24 mouse cellular contexts compared by ENCODE assay signal in genomic region chr2:128611178-128611577, GRCm38 (mm10). TPM values are rescaled to one million over a fixed set of nuclear protein-coding genes. Genes with fewer than 3 reads are reported as not detected.
DNase-seq lines count a peak whose midpoint lies in the region; ATAC-seq and TF ChIP-seq lines count a peak whose summit lies in the region.
"Had no signal": no experiment of that assay in that cellular context is flagged by ENCODE, and none has a peak within 500 bp of the region (broad histone marks: within the 10 kb centered on the region; RNA-seq: fewer than 3 reads in every experiment).

No protein-coding gene starts in this region.

- H3K9ac ChIP-seq in liver, embryonic 11.5 days (ENCODE audit: low read depth, low read length) = no peak overlapping the region
- H3K9ac ChIP-seq in midbrain, embryonic 11.5 days (ENCODE audit: low read length) = no peak overlapping the region
- no peak overlapping the region for H3K9ac ChIP-seq in midbrain, postnatal 0 days (replicated peaks; ENCODE audit: low read length, poor library complexity, severe bottlenecking)
- no peak overlapping the region for H3K9ac ChIP-seq in liver, embryonic 16.5 days (ENCODE audit: low read depth, low read length)
- H3K9ac ChIP-seq: forebrain, embryonic 13.5 days; forebrain, postnatal 0 days; heart, embryonic 13.5 days had no signal

- ATAC-seq in liver, embryonic 11.5 days (replicated peaks; ENCODE audit: low FRiP score) = no peak
- ATAC-seq in midbrain, embryonic 11.5 days (ENCODE audit: low FRiP score) = no peak
- no peak for ATAC-seq in midbrain, postnatal 0 days (ENCODE audit: low FRiP score)
- ATAC-seq in liver, embryonic 16.5 days (ENCODE audit: low read depth) = no peak
- ATAC-seq: forebrain, embryonic 13.5 days; forebrain, postnatal 0 days had no signal

- WGBS in liver, embryonic 11.5 days = 90% methylated on average over 8 of the region's 8 CpGs
- 95% methylated on average over 8 of the region's 8 CpGs for WGBS in midbrain, embryonic 11.5 days
- WGBS in midbrain, postnatal 0 days = 96% methylated on average over 8 of the region's 8 CpGs
- WGBS in liver, embryonic 16.5 days (ENCODE audit: insufficient replicate concordance) = 84% methylated on average over 8 of the region's 8 CpGs

- peaks cover 33% of the 10 kb centered on the region for H3K36me3 ChIP-seq in liver, embryonic 11.5 days (ENCODE audit: control insufficient read depth, insufficient read depth, low read length)
- H3K36me3 ChIP-seq in midbrain, embryonic 11.5 days (ENCODE audit: control insufficient read depth, insufficient read depth, low read length) = peaks cover 16% of the 10 kb centered on the region
- peaks cover 40% of the 10 kb centered on the region for H3K36me3 ChIP-seq in midbrain, postnatal 0 days (ENCODE audit: insufficient read depth, low read length)
- peaks cover 19% of the 10 kb centered on the region for H3K36me3 ChIP-seq in liver, embryonic 16.5 days (ENCODE audit: control insufficient read depth, insufficient read depth)

- peak; percentile 24 for DNase-seq in liver, embryonic 11.5 days (ENCODE audit: low spot score)
- DNase-seq in liver = no peak
- peak; percentile 66 for DNase-seq in midbrain, embryonic 11.5 days (ENCODE audit: low spot score, missing footprints)
- no peak for DNase-seq in midbrain, postnatal 0 days (ENCODE audit: low spot score)
- no peak for DNase-seq in layer of hippocampus, adult 9-11 months
- DNase-seq in ovary, postnatal 14 days (ENCODE audit: low spot score) = no peak
- DNase-seq: adrenal gland, adult 2 months; adrenal gland, postnatal 25 days; cerebellum, adult 18-20 months; cerebellum, adult 9-11 months; forebrain, postnatal 0 days; gastrocnemius, postnatal 14 days; heart, postnatal 36 days had no signal

- H3K4me1 ChIP-seq in liver, embryonic 11.5 days (replicated peaks; ENCODE audit: control insufficient read depth, insufficient read depth, low read length) = no peaks in the 10 kb centered on the region
- H3K4me1 ChIP-seq in midbrain, embryonic 11.5 days (ENCODE audit: control insufficient read depth, insufficient read depth, low read length) = no peaks in the 10 kb centered on the region
- no peaks in the 10 kb centered on the region for H3K4me1 ChIP-seq in midbrain, postnatal 0 days (ENCODE audit: insufficient read depth, low read length)
- H3K4me1 ChIP-seq in liver, embryonic 16.5 days (ENCODE audit: control insufficient read depth, low read depth, low read length) = peaks cover 2% of the 10 kb centered on the region
- H3K4me1 ChIP-seq: embryonic facial prominence, embryonic 10.5 days; forebrain, embryonic 13.5 days; heart, embryonic 13.5 days had no signal

- no peaks in the 10 kb centered on the region; the same call in 1 of the 2 replicates for H3K9me3 ChIP-seq in liver, embryonic 11.5 days (ENCODE audit: control insufficient read depth, low read length)
- H3K9me3 ChIP-seq in midbrain, embryonic 11.5 days (ENCODE audit: control insufficient read depth, low read length) = no peaks in the 10 kb centered on the region
- H3K9me3 ChIP-seq in midbrain, postnatal 0 days (ENCODE audit: low read length) = no peaks in the 10 kb centered on the region
- H3K9me3 ChIP-seq in liver, embryonic 16.5 days (replicated peaks; ENCODE audit: control insufficient read depth, low read length) = no peaks in the 10 kb centered on the region
- H3K9me3 ChIP-seq: embryonic facial prominence, embryonic 10.5 days had no signal

- TF ChIP-seq CTCF in midbrain, postnatal 0 days (IDR thresholded peaks at IDR 0.05) = no peak

- H3K27ac ChIP-seq in liver, embryonic 11.5 days (ENCODE audit: low read depth, low read length) = no peak overlapping the region
- no peak overlapping the region for H3K27ac ChIP-seq in midbrain, embryonic 11.5 days (ENCODE audit: low read depth, low read length)
- no peak overlapping the region for H3K27ac ChIP-seq in midbrain, postnatal 0 days (ENCODE audit: low read depth, low read length)
- peak overlapping the region; percentile 77 for H3K27ac ChIP-seq in liver, embryonic 16.5 days (ENCODE audit: low read length)
- H3K27ac ChIP-seq: embryonic facial prominence, embryonic 10.5 days; forebrain, embryonic 13.5 days; heart, embryonic 13.5 days had no signal

- no peaks in the 10 kb centered on the region for H3K27me3 ChIP-seq in liver, embryonic 11.5 days (replicated peaks; ENCODE audit: control insufficient read depth, insufficient read depth, low read length)
- no peaks in the 10 kb centered on the region for H3K27me3 ChIP-seq in midbrain, embryonic 11.5 days (ENCODE audit: control insufficient read depth, insufficient read depth, low read length)
- no peaks in the 10 kb centered on the region for H3K27me3 ChIP-seq in midbrain, postnatal 0 days (ENCODE audit: insufficient read depth, low read length)
- no peaks in the 10 kb centered on the region for H3K27me3 ChIP-seq in liver, embryonic 16.5 days (ENCODE audit: control insufficient read depth, insufficient read depth, low read depth, low read length)
- H3K27me3 ChIP-seq: forebrain, embryonic 13.5 days; heart, embryonic 13.5 days had no signal

- no peak overlapping the region for H3K4me3 ChIP-seq in liver, embryonic 11.5 days (ENCODE audit: low read depth, low read length)
- H3K4me3 ChIP-seq in midbrain, embryonic 11.5 days (ENCODE audit: low read depth, low read length) = no peak overlapping the region
- H3K4me3 ChIP-seq in midbrain, postnatal 0 days (ENCODE audit: low read depth, low read length) = no peak overlapping the region
- H3K4me3 ChIP-seq in liver, embryonic 16.5 days (ENCODE audit: low read depth, low read length) = no peak overlapping the region
- H3K4me3 ChIP-seq: embryonic facial prominence, embryonic 10.5 days; forebrain, embryonic 13.5 days; heart, embryonic 13.5 days had no signal

- no peak overlapping the region for H3K4me2 ChIP-seq in liver, embryonic 11.5 days
- H3K4me2 ChIP-seq in midbrain, embryonic 11.5 days = no peak overlapping the region
- H3K4me2 ChIP-seq in midbrain, postnatal 0 days (ENCODE audit: low read depth, low read length, poor library complexity, severe bottlenecking) = no peak overlapping the region
- H3K4me2 ChIP-seq in liver, embryonic 16.5 days (ENCODE audit: low read depth, low read length) = no peak overlapping the region
- H3K4me2 ChIP-seq: forebrain, embryonic 13.5 days; heart, embryonic 13.5 days had no signal

RNA-seq across cellular contexts. Expression of gene Spdye4c, which starts 20.2 kb away (rescaled TPM):
- polyA plus RNA-seq in liver, embryonic 11.5 days (2014; fragmentation: Nextera tagmentation; extraction: Ambion mirVana) = not detected in 2 replicates
- polyA plus RNA-seq in midbrain, embryonic 11.5 days (2014; fragmentation: Nextera tagmentation; extraction: Ambion mirVana) = not detected in 2 replicates
- total RNA-seq in midbrain, postnatal 0 days (2014; rRNA removed) = not detected in 2 replicates
- not detected in 2 replicates for polyA plus RNA-seq in midbrain, postnatal 0 days (2015; fragmentation: Nextera tagmentation; extraction: Ambion mirVana)
- not detected in 2 replicates for polyA plus RNA-seq in liver, embryonic 16.5 days (2015; fragmentation: Nextera tagmentation; extraction: Ambion mirVana)
- total RNA-seq: adrenal gland, adult 2 months; adrenal gland, postnatal 25 days; ES-E14; forebrain, postnatal 0 days; gastrocnemius, adult 18-20 months; gastrocnemius, postnatal 14 days; heart, adult 8-10 months; heart, postnatal 36 days had no signal
- polyA plus RNA-seq: adrenal gland, adult 2 months; embryonic facial prominence, embryonic 10.5 days; embryonic facial prominence, embryonic 14.5 days; forebrain, embryonic 13.5 days; forebrain, postnatal 0 days; gonadal fat pad, adult 2 months; heart, embryonic 13.5 days; heart, postnatal 0 days; hindbrain, embryonic 11.5 days had no signal

Comparison
In these comparisons a context has a peak if more than half of its experiments do, and no peak if none do; other contexts are left out.
1. DNase-seq: peak in liver, embryonic 11.5 days (single experiment) and midbrain, embryonic 11.5 days (single experiment); none in liver (single experiment), midbrain, postnatal 0 days (single experiment), layer of hippocampus, adult 9-11 months (single experiment) and ovary, postnatal 14 days (single experiment).